14 mouse cellular contexts compared by ENCODE assay signal in the genomic region with DNA sequence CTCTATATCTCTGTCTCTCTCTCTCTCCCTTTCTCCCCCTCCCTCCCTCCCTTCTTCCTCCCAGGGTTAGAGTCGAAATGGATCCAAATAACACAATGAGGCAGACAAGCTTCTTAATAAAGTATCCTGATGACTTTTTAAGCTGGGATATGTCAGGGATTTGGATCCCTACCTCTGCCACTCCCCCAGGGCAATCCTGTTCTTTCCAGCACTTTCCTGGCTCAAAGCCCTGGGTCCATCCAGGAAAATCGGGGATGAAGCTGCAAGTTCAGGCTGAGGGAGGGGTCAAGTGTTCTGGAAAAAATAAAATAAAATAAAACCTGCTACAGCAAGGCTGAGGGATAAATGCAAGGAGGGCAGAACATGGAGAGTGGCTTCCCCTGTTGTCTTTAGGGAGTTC. TPM values are rescaled to one million over a fixed set of nuclear protein-coding genes. Genes with fewer than 3 reads are reported as not detected.
DNase-seq lines count a peak whose midpoint lies in the region; ATAC-seq lines count a peak whose summit lies in the region.
"Had no signal": no experiment of that assay in that cellular context is flagged by ENCODE, and none has a peak within 500 bp of the region (broad histone marks: within the 10 kb centered on the region; RNA-seq: fewer than 3 reads in every experiment).

No protein-coding gene starts in this region.

- H3K4me1 ChIP-seq in embryonic facial prominence, embryonic 13.5 days = peaks cover 25% of the 10 kb centered on the region
- H3K4me1 ChIP-seq in heart, embryonic 14.5 days (ENCODE audit: control insufficient read depth in 2 of 2, insufficient read depth in 2 of 2, low read length in 2 of 2) = peaks cover 13 to 31% of the 10 kb centered on the region in 2 experiments
- H3K4me1 ChIP-seq in limb, embryonic 13.5 days = peaks cover 31% of the 10 kb centered on the region

- H3K9ac ChIP-seq in embryonic facial prominence, embryonic 13.5 days = no peak overlapping the region
- no peak overlapping the region for H3K9ac ChIP-seq in heart, embryonic 14.5 days (ENCODE audit: low read length)
- H3K9ac ChIP-seq in limb, embryonic 13.5 days = no peak overlapping the region

- intact Hi-C loops in left cerebral cortex, postnatal 14 days (cut with DNase I) = no loop called here

- H3K27ac ChIP-seq in embryonic facial prominence, embryonic 13.5 days = peak overlapping the region; percentile 71
- peak overlapping the region; percentile 55 to 81 for H3K27ac ChIP-seq in heart, embryonic 14.5 days (replicated peaks in 1 of 2; ENCODE audit: control insufficient read depth in 1 of 2, insufficient read depth in 1 of 2, low read depth in 2 of 2, low read length in 2 of 2)
- peak overlapping the region; percentile 79 for H3K27ac ChIP-seq in limb, embryonic 13.5 days

- no peaks in the 10 kb centered on the region for H3K27me3 ChIP-seq in embryonic facial prominence, embryonic 13.5 days
- no peaks in the 10 kb centered on the region for H3K27me3 ChIP-seq in heart, embryonic 14.5 days (ENCODE audit: control insufficient read depth, insufficient read depth, low read length)
- H3K27me3 ChIP-seq in limb, embryonic 13.5 days = no peaks in the 10 kb centered on the region

- H3K4me2 ChIP-seq in embryonic facial prominence, embryonic 13.5 days = no peak overlapping the region
- H3K4me2 ChIP-seq in heart, embryonic 14.5 days (ENCODE audit: low read length) = no peak overlapping the region
- peak overlapping the region; percentile 27; the same call in 1 of the 2 replicates for H3K4me2 ChIP-seq in limb, embryonic 13.5 days (replicated peaks)

- WGBS in embryonic facial prominence, embryonic 13.5 days = 61% methylated on average over 2 of the region's 2 CpGs
- WGBS in heart, embryonic 14.5 days = 39% methylated on average over 2 of the region's 2 CpGs
- WGBS in limb, embryonic 13.5 days = 18% methylated on average over 2 of the region's 2 CpGs

- no peaks in the 10 kb centered on the region for H3K36me3 ChIP-seq in embryonic facial prominence, embryonic 13.5 days
- H3K36me3 ChIP-seq in heart, embryonic 14.5 days (ENCODE audit: control insufficient read depth, insufficient read depth, low read length) = no peaks in the 10 kb centered on the region
- H3K36me3 ChIP-seq in limb, embryonic 13.5 days = no peaks in the 10 kb centered on the region

- H3K4me3 ChIP-seq in embryonic facial prominence, embryonic 13.5 days = no peak overlapping the region
- no peak overlapping the region for H3K4me3 ChIP-seq in heart, embryonic 14.5 days (ENCODE audit: control insufficient read depth in 1 of 2, insufficient read depth in 1 of 2, low read depth in 1 of 2, low read length in 2 of 2)
- no peak overlapping the region for H3K4me3 ChIP-seq in limb, embryonic 13.5 days
- H3K4me3 ChIP-seq: erythroblast, embryonic 14.5 days; megakaryocyte, embryonic 14.5 days had no signal

- peak; percentile 49 for DNase-seq in NIH3T3 (ENCODE audit: low read depth)
- no peak for DNase-seq in layer of hippocampus, postnatal 25 days (ENCODE audit: extremely low spot score in 1 of 2, low spot score in 1 of 2)
- no peak for DNase-seq in layer of hippocampus, adult 9-11 months
- no peak for DNase-seq in left cerebral cortex, postnatal 14 days (ENCODE audit: low spot score in 2 of 2)
- no peak for DNase-seq in adrenal gland, postnatal 14 days
- DNase-seq: cerebellum, adult 18-20 months; layer of hippocampus, postnatal 36 days; right cerebral cortex, postnatal 25 days; thymus, postnatal 4 days had no signal

- ATAC-seq in embryonic facial prominence, embryonic 13.5 days (ENCODE audit: insufficient number of reproducible peaks, insufficient read depth, low FRiP score, low TSS enrichment, low read depth) = no peak
- no peak; the same call in 1 of the 2 replicates for ATAC-seq in heart, embryonic 14.5 days (ENCODE audit: insufficient number of reproducible peaks, insufficient read depth, low FRiP score, low read depth)
- ATAC-seq in limb, embryonic 13.5 days (ENCODE audit: low FRiP score, low read depth) = no peak

- H3K9me3 ChIP-seq in embryonic facial prominence, embryonic 13.5 days = no peaks in the 10 kb centered on the region; the same call in 1 of the 2 replicates
- 0 out of 2 replicates have a peak, but pooled peaks cover 2% of the 10 kb centered on the region for H3K9me3 ChIP-seq in heart, embryonic 14.5 days (ENCODE audit: control insufficient read depth, low read length)
- peaks cover 24% of the 10 kb centered on the region for H3K9me3 ChIP-seq in limb, embryonic 13.5 days

RNA-seq across cellular contexts. Expression of a gene that starts 49.7 kb away (rescaled TPM):
- polyA plus RNA-seq in embryonic facial prominence, embryonic 13.5 days (2015; fragmentation: Nextera tagmentation; extraction: Ambion mirVana) = 125 TPM in 2 replicates
- polyA plus RNA-seq in heart, embryonic 14.5 days (2014; fragmentation: Nextera tagmentation; extraction: Ambion mirVana) = 136 and 142 TPM in 2 replicates
- 134 and 136 TPM in 2 replicates for polyA plus RNA-seq in limb, embryonic 13.5 days (2015; fragmentation: Nextera tagmentation; extraction: Ambion mirVana)
- total RNA-seq in layer of hippocampus, postnatal 25 days (2021) = 100 to 1,000 TPM; 346 to 351 TPM
- total RNA-seq in left cerebral cortex, postnatal 14 days (2021) = 100 to 1,000 TPM; 347 to 349 TPM
- 155 and 170 TPM in 2 replicates for total RNA-seq in adrenal gland, postnatal 14 days (2021)
